Mouse (Mus musculus) midbrain, embryonic 12.5 days (tissue): ENCODE results near the gene Rcvrn. TPM values are rescaled to one million over a fixed set of nuclear protein-coding genes. Genes with fewer than 3 reads are reported as not detected.

Experiments used
- ATAC-seq: fragments of 200-750 bp; cut with Nextera tagmentation; 2 replicates; pipeline ENCODE4 v1.8.0; 2017; ENCODE audit warnings: low read depth, moderate TSS enrichment, moderate library complexity; ENCODE audit not compliant: low FRiP score
- H3K27ac ChIP-seq: fragments of 300-500 bp; sonication (generic); replicated peaks from 2 replicates; pipeline ENCODE4 v1.5.1; 2016; ENCODE audit warnings: mild to moderate bottlenecking
- H3K27me3 ChIP-seq: fragments of 300-500 bp; sonication (generic); 2 replicates; pipeline ENCODE4 v1.6.1; 2016; ENCODE audit warnings: mild to moderate bottlenecking
- H3K36me3 ChIP-seq: fragments of 300-500 bp; sonication (generic); 2 replicates; pipeline ENCODE4 v1.6.1; 2016
- H3K4me1 ChIP-seq: fragments of 300-500 bp; sonication (generic); 2 replicates; pipeline ENCODE4 v1.6.1; 2016
- H3K4me2 ChIP-seq: fragments of 300-500 bp; sonication (generic); replicated peaks from 2 replicates; pipeline ENCODE4 v1.6.1; 2016; ENCODE audit warnings: mild to moderate bottlenecking, moderate library complexity
- H3K4me3 ChIP-seq: fragments of 300-500 bp; sonication (generic); 2 replicates; pipeline ENCODE4 v1.5.1; 2016; ENCODE audit warnings: mild to moderate bottlenecking
- H3K9ac ChIP-seq: fragments of 300-500 bp; sonication (generic); replicated peaks from 2 replicates; pipeline ENCODE4 v1.6.1; 2016; ENCODE audit warnings: mild to moderate bottlenecking, moderate library complexity
- H3K9me3 ChIP-seq: fragments of 300-500 bp; sonication (generic); 2 replicates; pipeline ENCODE4 v1.6.1; 2016; ENCODE audit warnings: mild to moderate bottlenecking
- WGBS: fragments of 180-500 bp; shearing (Covaris S2); methylation state at CpG from one replicate; pipeline ENCODE4 v1.1.7; 2016; 5-methylcytosine and 5-hydroxymethylcytosine counted together
- polyA plus RNA-seq: library from polyadenylated mRNA; unstranded; fragments of >200 nt; fragmentation: Nextera tagmentation; extraction: Ambion mirVana; gene quantifications from 2 replicates; pipeline ENCODE4 v1.2.1, GENCODE M21; 2016

The Rcvrn gene
- polyA plus RNA-seq, 1 experiment from 2014 or later: not detected

- peak; percentile 69; the same call in 1 of the 2 replicates for ATAC-seq
- H3K9ac ChIP-seq: no peak overlapping the region
- no peak overlapping the region for H3K4me2 ChIP-seq
- no peaks in the 10 kb centered on the region for H3K9me3 ChIP-seq
- no peak overlapping the region for H3K27ac ChIP-seq
- no peaks in the 10 kb centered on the region for H3K36me3 ChIP-seq
- 66% methylated on average over 12 of the region's 12 CpGs for WGBS
- H3K27me3 ChIP-seq: no peaks in the 10 kb centered on the region
- H3K4me1 ChIP-seq: no peaks in the 10 kb centered on the region
- no peak overlapping the region for H3K4me3 ChIP-seq
Measured at GRCm38 (mm10) chr11:67675562-67676540, 19.3 kb upstream of the Rcvrn start.

- H3K9ac ChIP-seq: no peak overlapping the region
- H3K36me3 ChIP-seq: no peaks in the 10 kb centered on the region
- no peak for ATAC-seq
- no peak overlapping the region for H3K4me3 ChIP-seq
- H3K27ac ChIP-seq: no peak overlapping the region
- no peaks in the 10 kb centered on the region for H3K27me3 ChIP-seq
- no peaks in the 10 kb centered on the region for H3K9me3 ChIP-seq
- 84% methylated on average over 5 of the region's 5 CpGs for WGBS
- no peaks in the 10 kb centered on the region for H3K4me1 ChIP-seq
- no peak overlapping the region for H3K4me2 ChIP-seq
Measured at GRCm38 (mm10) chr11:67679300-67679699, 15.8 kb upstream of the Rcvrn start.

GRCm38 (mm10) chr11:67679930-67680329 lies 15.2 kb upstream of the Rcvrn start:
- no peak for ATAC-seq
- H3K4me2 ChIP-seq: no peak overlapping the region
- H3K4me3 ChIP-seq: no peak overlapping the region
- H3K27ac ChIP-seq: no peak overlapping the region
- H3K36me3 ChIP-seq: no peaks in the 10 kb centered on the region
- H3K9ac ChIP-seq: no peak overlapping the region
- no peaks in the 10 kb centered on the region for H3K9me3 ChIP-seq
- WGBS: 91% methylated on average over 2 of the region's 2 CpGs
- H3K4me1 ChIP-seq: no peaks in the 10 kb centered on the region
- no peaks in the 10 kb centered on the region for H3K27me3 ChIP-seq

GRCm38 (mm10) chr11:67681871-67682270 lies 13.3 kb upstream of the Rcvrn start:
- Histone ChIP-seq H3K9me3 (no peaks in the 10 kb centered on the region), H3K27ac (no peak overlapping the region), H3K4me2 (no peak overlapping the region), H3K4me3 (no peak overlapping the region), H3K4me1 (no peaks in the 10 kb centered on the region), H3K27me3 (no peaks in the 10 kb centered on the region), H3K9ac (no peak overlapping the region), H3K36me3 (no peaks in the 10 kb centered on the region)
- no peak for ATAC-seq
- WGBS: 73% methylated on average over 3 of the region's 3 CpGs

DNA sequence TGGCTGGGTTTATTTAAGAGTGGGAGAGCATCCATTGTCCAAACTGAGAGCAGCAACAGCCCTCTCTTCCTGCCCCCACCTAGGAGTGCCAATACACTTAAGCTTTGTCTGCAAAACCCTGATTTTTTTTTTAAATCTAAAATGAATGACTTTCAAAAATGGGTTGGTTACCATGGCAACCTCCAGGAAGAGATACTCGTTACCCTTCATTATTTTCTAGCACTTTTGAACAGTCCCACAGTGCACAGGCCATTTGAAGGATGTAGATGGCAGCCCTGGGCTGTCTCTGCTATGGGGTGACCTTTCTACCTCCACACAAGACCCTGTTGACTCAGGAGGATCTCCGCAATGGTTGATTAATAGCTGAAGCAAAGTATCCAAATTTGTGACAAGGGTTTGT lies 9.0 kb upstream of the Rcvrn start:
- ATAC-seq: no peak
- 76% methylated on average over 2 of the region's 2 CpGs for WGBS
- no peaks in the 10 kb centered on the region for H3K4me1 ChIP-seq
- H3K9me3 ChIP-seq: no peaks in the 10 kb centered on the region
- no peaks in the 10 kb centered on the region for H3K27me3 ChIP-seq
- no peak overlapping the region for H3K9ac ChIP-seq
- no peak overlapping the region for H3K27ac ChIP-seq
- H3K4me2 ChIP-seq: no peak overlapping the region
- H3K4me3 ChIP-seq: no peak overlapping the region
- no peaks in the 10 kb centered on the region for H3K36me3 ChIP-seq

DNA sequence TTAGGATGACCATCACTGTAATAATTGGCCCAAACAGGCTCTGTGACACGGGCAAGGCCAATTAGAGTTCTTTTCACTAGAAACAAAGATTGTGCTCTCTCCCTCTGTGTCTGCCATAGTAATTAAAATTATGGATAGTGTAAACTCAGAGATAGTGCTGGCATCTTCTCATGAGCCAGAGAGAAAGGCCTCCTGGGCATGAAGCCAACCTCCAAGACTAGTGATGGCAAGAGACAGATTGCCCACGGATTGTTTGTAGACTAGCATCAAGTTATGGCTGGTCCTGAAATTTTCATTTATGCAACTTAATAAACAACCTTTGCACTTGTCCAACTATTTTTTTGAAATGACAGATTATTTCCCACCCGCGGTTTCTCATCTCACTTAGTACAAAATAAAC lies 17.9 kb downstream of the Rcvrn start:
- H3K9ac ChIP-seq: no peak overlapping the region
- H3K27ac ChIP-seq: no peak overlapping the region
- no peaks in the 10 kb centered on the region for H3K9me3 ChIP-seq
- no peaks in the 10 kb centered on the region for H3K36me3 ChIP-seq
- no peaks in the 10 kb centered on the region for H3K27me3 ChIP-seq
- no peak overlapping the region for H3K4me3 ChIP-seq
- H3K4me1 ChIP-seq: no peaks in the 10 kb centered on the region
- 91% methylated on average over 4 of the region's 4 CpGs for WGBS
- no peak overlapping the region for H3K4me2 ChIP-seq
- ATAC-seq: no peak

DNA sequence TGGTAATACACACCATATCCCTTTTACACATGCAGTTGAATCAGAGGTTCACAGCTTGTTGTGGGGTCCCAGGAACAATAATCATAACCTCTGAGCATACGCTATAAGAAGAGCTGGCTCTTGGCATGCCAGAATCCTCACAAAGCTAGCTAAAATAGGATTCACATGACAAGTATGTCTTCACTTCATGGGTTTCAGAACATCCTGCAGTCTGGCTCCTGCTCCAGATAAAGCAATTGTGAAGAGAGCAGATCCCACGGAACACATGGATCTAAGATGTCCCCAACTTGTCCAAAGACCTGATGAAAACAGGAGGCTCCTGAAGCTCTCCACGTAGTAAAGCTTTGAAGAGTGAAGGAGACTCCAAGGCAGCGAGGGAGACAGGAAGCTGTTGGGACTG lies 20.3 kb downstream of the Rcvrn start:
- no peak overlapping the region for H3K4me2 ChIP-seq
- H3K4me3 ChIP-seq: no peak overlapping the region
- H3K4me1 ChIP-seq: no peaks in the 10 kb centered on the region
- WGBS: 87% methylated on average over 4 of the region's 4 CpGs
- no peaks in the 10 kb centered on the region for H3K27me3 ChIP-seq
- H3K9me3 ChIP-seq: no peaks in the 10 kb centered on the region
- no peak overlapping the region for H3K27ac ChIP-seq
- H3K36me3 ChIP-seq: no peaks in the 10 kb centered on the region
- no peak for ATAC-seq
- H3K9ac ChIP-seq: no peak overlapping the region

DNA sequence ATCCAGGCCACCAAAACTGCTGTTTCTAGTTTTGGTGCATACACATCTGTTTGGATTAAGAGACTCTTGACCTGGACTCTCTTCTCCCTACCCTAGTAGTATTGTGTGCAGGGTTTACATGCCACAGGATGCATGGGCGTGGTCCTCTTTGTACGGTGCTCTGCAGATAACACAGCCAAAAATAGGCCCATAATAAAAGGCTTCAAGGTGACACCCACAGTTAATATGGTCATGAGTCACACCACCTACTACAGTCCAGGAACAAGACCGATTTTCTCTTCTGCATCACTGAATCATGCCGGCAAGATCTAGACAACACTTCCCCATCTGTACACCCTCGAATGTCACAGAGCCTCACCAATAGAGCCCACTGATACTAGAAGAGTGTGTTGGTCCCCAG lies 26.4 kb downstream of the Rcvrn start:
- H3K9ac ChIP-seq: no peak overlapping the region
- no peak overlapping the region for H3K4me2 ChIP-seq
- ATAC-seq: no peak
- no peaks in the 10 kb centered on the region for H3K27me3 ChIP-seq
- no peak overlapping the region for H3K27ac ChIP-seq
- no peaks in the 10 kb centered on the region for H3K9me3 ChIP-seq
- 94% methylated on average over 5 of the region's 5 CpGs for WGBS
- no peaks in the 10 kb centered on the region for H3K4me1 ChIP-seq
- no peak overlapping the region for H3K4me3 ChIP-seq
- H3K36me3 ChIP-seq: no peaks in the 10 kb centered on the region

DNA sequence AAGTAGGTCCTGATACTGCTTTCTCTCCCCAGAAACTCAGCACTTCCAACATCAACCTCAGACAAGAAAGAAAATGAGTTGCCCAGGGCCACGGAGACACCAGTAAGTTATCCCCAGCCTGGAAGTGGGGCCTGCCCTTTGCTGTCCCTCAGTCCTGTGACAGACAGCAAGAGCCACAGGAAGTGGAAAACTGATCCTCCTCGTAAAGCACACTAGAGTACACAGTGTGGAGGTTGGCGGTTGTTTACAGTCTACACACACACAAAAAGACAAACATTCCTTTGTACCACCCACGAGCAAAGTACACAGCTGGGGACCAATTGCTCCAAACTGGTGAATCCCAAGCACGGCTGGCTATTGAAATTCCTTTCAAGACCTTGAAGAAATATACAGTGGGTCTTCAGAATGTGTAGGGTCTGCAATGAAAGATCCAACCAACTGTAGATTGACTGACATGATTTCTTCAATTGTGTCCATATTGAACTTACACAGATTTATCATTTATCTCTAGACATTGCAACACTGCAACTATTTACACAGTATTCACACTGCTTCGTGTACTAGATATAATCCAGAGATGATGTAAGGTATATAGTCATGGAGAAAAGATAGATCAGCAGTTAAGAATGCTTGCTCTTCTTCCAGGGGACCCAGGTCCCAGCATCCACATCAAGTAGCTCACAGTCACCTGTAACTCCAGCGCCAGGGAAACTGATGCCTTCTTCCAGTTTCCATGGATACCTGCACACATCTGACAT lies 27.5 kb downstream of the Rcvrn start:
- no peak for ATAC-seq
- Histone ChIP-seq H3K4me1 (no peaks in the 10 kb centered on the region), H3K4me2 (no peak overlapping the region), H3K9me3 (no peaks in the 10 kb centered on the region), H3K27me3 (no peaks in the 10 kb centered on the region), H3K4me3 (no peak overlapping the region), H3K9ac (no peak overlapping the region), H3K36me3 (no peaks in the 10 kb centered on the region), H3K27ac (no peak overlapping the region)
- WGBS: 64% methylated on average over 7 of the region's 7 CpGs

GRCm38 (mm10) chr11:67723231-67724013 lies 28.3 kb downstream of the Rcvrn start:
- H3K9ac ChIP-seq: no peak overlapping the region
- no peak overlapping the region for H3K4me3 ChIP-seq
- no peak overlapping the region for H3K4me2 ChIP-seq
- no peak for ATAC-seq
- no peaks in the 10 kb centered on the region for H3K9me3 ChIP-seq
- no peaks in the 10 kb centered on the region for H3K36me3 ChIP-seq
- no peaks in the 10 kb centered on the region for H3K27me3 ChIP-seq
- 72% methylated on average over 8 of the region's 8 CpGs for WGBS
- no peaks in the 10 kb centered on the region for H3K4me1 ChIP-seq
- no peak overlapping the region for H3K27ac ChIP-seq

- H3K9me3 ChIP-seq: no peaks in the 10 kb centered on the region
- H3K27ac ChIP-seq: no peak overlapping the region
- WGBS: 84% methylated on average over 6 of the region's 6 CpGs
- H3K4me2 ChIP-seq: no peak overlapping the region
- H3K27me3 ChIP-seq: no peaks in the 10 kb centered on the region
- H3K4me1 ChIP-seq: no peaks in the 10 kb centered on the region
- ATAC-seq: no peak
- H3K9ac ChIP-seq: no peak overlapping the region
- no peak overlapping the region for H3K4me3 ChIP-seq
- H3K36me3 ChIP-seq: no peaks in the 10 kb centered on the region
Measured at GRCm38 (mm10) chr11:67727095-67727494, 32.0 kb downstream of the Rcvrn start.

- H3K4me1 ChIP-seq: no peaks in the 10 kb centered on the region
- no peak overlapping the region for H3K9ac ChIP-seq
- no peak overlapping the region for H3K4me3 ChIP-seq
- H3K36me3 ChIP-seq: no peaks in the 10 kb centered on the region
- H3K9me3 ChIP-seq: no peaks in the 10 kb centered on the region
- no peak overlapping the region for H3K27ac ChIP-seq
- no peak for ATAC-seq
- H3K4me2 ChIP-seq: no peak overlapping the region
- H3K27me3 ChIP-seq: no peaks in the 10 kb centered on the region
Measured at GRCm38 (mm10) chr11:67728726-67729125, 33.6 kb downstream of the Rcvrn start.
